Mouse (Mus musculus): ENCODE measurements around the gene Crtap. TPM values are rescaled to one million over a fixed set of nuclear protein-coding genes. Genes with fewer than 3 reads are reported as not detected.

Gene Crtap
- 31.5 and 34.6 TPM in 2 replicates for polyA plus RNA-seq (2015; fragmentation: Nextera tagmentation; extraction: Ambion mirVana)

GRCm38 (mm10) chr9:114389905-114390748 lies at the start of gene Crtap:
Gene Crtap, minus strand, starts transcription at chr9:114390675.
- ATAC-seq = peak; percentile 74
- Histone ChIP-seq H3K27ac (ENCODE audit: low read depth, low read length) (peak within 1 kb of the TSS; percentile 62), H3K9me3 (ENCODE audit: control insufficient read depth, low read length) (no peaks in the 10 kb centered on the region), H3K4me2 (ENCODE audit: low read length) (peak within 1 kb of the TSS; percentile 83), H3K27me3 (replicated peaks; ENCODE audit: control insufficient read depth, insufficient read depth, low read length) (no peaks in the 10 kb centered on the region), H3K9ac (ENCODE audit: low read depth, low read length) (peak within 1 kb of the TSS; percentile 83), H3K4me1 (ENCODE audit: control insufficient read depth, insufficient read depth, low read depth, low read length) (peaks cover 7% of the 10 kb centered on the region; the same call in 1 of the 2 replicates), H3K36me3 (ENCODE audit: control insufficient read depth, insufficient read depth, low read length) (no peaks in the 10 kb centered on the region), H3K4me3 (ENCODE audit: low read length) (peak within 1 kb of the TSS; percentile 62)
- WGBS = under 1% methylated on average over 84 of the region's 96 CpGs

GRCm38 (mm10) chr9:114435668-114436067 lies 45.2 kb upstream of the Crtap start:
- 80% methylated on average over 2 of the region's 2 CpGs for WGBS
- peaks cover 12% of the 10 kb centered on the region for H3K36me3 ChIP-seq (ENCODE audit: control insufficient read depth, insufficient read depth, low read length)

GRCm38 (mm10) chr9:114428103-114428834 lies 37.8 kb upstream of the Crtap start:
- WGBS = 81% methylated on average over 12 of the region's 12 CpGs
- Histone ChIP-seq H3K4me3 (ENCODE audit: low read length) (no peak overlapping the region), H3K4me1 (ENCODE audit: control insufficient read depth, insufficient read depth, low read depth, low read length) (no peaks in the 10 kb centered on the region), H3K4me2 (ENCODE audit: low read length) (no peak overlapping the region), H3K9me3 (ENCODE audit: control insufficient read depth, low read length) (no peaks in the 10 kb centered on the region), H3K27me3 (replicated peaks; ENCODE audit: control insufficient read depth, insufficient read depth, low read length) (no peaks in the 10 kb centered on the region), H3K27ac (ENCODE audit: low read depth, low read length) (no peak overlapping the region), H3K36me3 (ENCODE audit: control insufficient read depth, insufficient read depth, low read length) (peaks cover 7% of the 10 kb centered on the region; the same call in 1 of the 2 replicates), H3K9ac (ENCODE audit: low read depth, low read length) (no peak overlapping the region)
- no peak for ATAC-seq

More at GRCm38 (mm10) chr9:114435668-114436067, 45.2 kb upstream of the Crtap start:
- Histone ChIP-seq H3K27me3 (replicated peaks; ENCODE audit: control insufficient read depth, insufficient read depth, low read length) (no peaks in the 10 kb centered on the region), H3K4me2 (ENCODE audit: low read length) (no peak overlapping the region), H3K4me3 (ENCODE audit: low read length) (no peak overlapping the region), H3K9me3 (ENCODE audit: control insufficient read depth, low read length) (no peaks in the 10 kb centered on the region; the same call in none of the 2 replicates), H3K27ac (ENCODE audit: low read depth, low read length) (no peak overlapping the region), H3K9ac (ENCODE audit: low read depth, low read length) (no peak overlapping the region), H3K4me1 (ENCODE audit: control insufficient read depth, insufficient read depth, low read depth, low read length) (no peaks in the 10 kb centered on the region)
- no peak for ATAC-seq

- no peaks in the 10 kb centered on the region for H3K4me1 ChIP-seq (ENCODE audit: control insufficient read depth, insufficient read depth, low read depth, low read length)
- ATAC-seq = no peak
- no peak overlapping the region for H3K4me3 ChIP-seq (ENCODE audit: low read length)
- H3K27me3 ChIP-seq (replicated peaks; ENCODE audit: control insufficient read depth, insufficient read depth, low read length) = no peaks in the 10 kb centered on the region
- H3K27ac ChIP-seq (ENCODE audit: low read depth, low read length) = no peak overlapping the region
- peaks cover 7% of the 10 kb centered on the region; the same call in 1 of the 2 replicates for H3K36me3 ChIP-seq (ENCODE audit: control insufficient read depth, insufficient read depth, low read length)
- H3K9ac ChIP-seq (ENCODE audit: low read depth, low read length) = no peak overlapping the region
- H3K9me3 ChIP-seq (ENCODE audit: control insufficient read depth, low read length) = no peaks in the 10 kb centered on the region
- 95% methylated on average over 8 of the region's 8 CpGs for WGBS
- no peak overlapping the region for H3K4me2 ChIP-seq (ENCODE audit: low read length)
These were observed 37.0 kb upstream of the Crtap start for GRCm38 (mm10) chr9:114427425-114427824.

- no peak overlapping the region for H3K4me2 ChIP-seq (ENCODE audit: low read length)
- no peak for ATAC-seq
- WGBS = 96% methylated on average over 5 of the region's 5 CpGs
These were observed 35.7 kb upstream of the Crtap start for GRCm38 (mm10) chr9:114426201-114426600.

GRCm38 (mm10) chr9:114425576-114425975 lies 35.1 kb upstream of the Crtap start:
- WGBS = 95% methylated on average over 5 of the region's 5 CpGs
- ATAC-seq = no peak
- Histone ChIP-seq H3K27me3 (replicated peaks; ENCODE audit: control insufficient read depth, insufficient read depth, low read length) (no peaks in the 10 kb centered on the region), H3K9ac (ENCODE audit: low read depth, low read length) (no peak overlapping the region), H3K4me1 (ENCODE audit: control insufficient read depth, insufficient read depth, low read depth, low read length) (no peaks in the 10 kb centered on the region), H3K4me3 (ENCODE audit: low read length) (no peak overlapping the region), H3K9me3 (ENCODE audit: control insufficient read depth, low read length) (no peaks in the 10 kb centered on the region), H3K27ac (ENCODE audit: low read depth, low read length) (no peak overlapping the region), H3K4me2 (ENCODE audit: low read length) (no peak overlapping the region), H3K36me3 (ENCODE audit: control insufficient read depth, insufficient read depth, low read length) (peaks cover 7% of the 10 kb centered on the region; the same call in 1 of the 2 replicates)

More at GRCm38 (mm10) chr9:114426201-114426600, 35.7 kb upstream of the Crtap start:
- H3K27ac ChIP-seq (ENCODE audit: low read depth, low read length) = no peak overlapping the region
- H3K4me3 ChIP-seq (ENCODE audit: low read length) = no peak overlapping the region
- no peaks in the 10 kb centered on the region for H3K4me1 ChIP-seq (ENCODE audit: control insufficient read depth, insufficient read depth, low read depth, low read length)
- H3K27me3 ChIP-seq (replicated peaks; ENCODE audit: control insufficient read depth, insufficient read depth, low read length) = no peaks in the 10 kb centered on the region
- no peaks in the 10 kb centered on the region for H3K9me3 ChIP-seq (ENCODE audit: control insufficient read depth, low read length)
- H3K36me3 ChIP-seq (ENCODE audit: control insufficient read depth, insufficient read depth, low read length) = peaks cover 9% of the 10 kb centered on the region; the same call in 1 of the 2 replicates
- H3K9ac ChIP-seq (ENCODE audit: low read depth, low read length) = no peak overlapping the region

- WGBS = 95% methylated on average over 7 of the region's 7 CpGs
- H3K4me2 ChIP-seq (ENCODE audit: low read length) = no peak overlapping the region
- no peaks in the 10 kb centered on the region for H3K4me1 ChIP-seq (ENCODE audit: control insufficient read depth, insufficient read depth, low read depth, low read length)
These were observed 31.3 kb upstream of the Crtap start for GRCm38 (mm10) chr9:114421797-114422196.

GRCm38 (mm10) chr9:114421045-114421444 lies 30.6 kb upstream of the Crtap start:
- Histone ChIP-seq H3K4me1 (ENCODE audit: control insufficient read depth, insufficient read depth, low read depth, low read length) (no peaks in the 10 kb centered on the region), H3K9me3 (ENCODE audit: control insufficient read depth, low read length) (no peaks in the 10 kb centered on the region), H3K4me3 (ENCODE audit: low read length) (no peak overlapping the region), H3K27me3 (replicated peaks; ENCODE audit: control insufficient read depth, insufficient read depth, low read length) (no peaks in the 10 kb centered on the region), H3K9ac (ENCODE audit: low read depth, low read length) (no peak overlapping the region), H3K36me3 (ENCODE audit: control insufficient read depth, insufficient read depth, low read length) (0 out of 2 replicates have a peak, but pooled peaks cover 5% of the 10 kb centered on the region), H3K4me2 (ENCODE audit: low read length) (no peak overlapping the region), H3K27ac (ENCODE audit: low read depth, low read length) (no peak overlapping the region)
- WGBS = 75% methylated on average over 3 of the region's 3 CpGs
- ATAC-seq = no peak

More at GRCm38 (mm10) chr9:114421797-114422196, 31.3 kb upstream of the Crtap start:
- no peak overlapping the region for H3K9ac ChIP-seq (ENCODE audit: low read depth, low read length)
- H3K36me3 ChIP-seq (ENCODE audit: control insufficient read depth, insufficient read depth, low read length) = 0 out of 2 replicates have a peak, but pooled peaks cover 5% of the 10 kb centered on the region
- H3K4me3 ChIP-seq (ENCODE audit: low read length) = no peak overlapping the region
- no peaks in the 10 kb centered on the region for H3K27me3 ChIP-seq (replicated peaks; ENCODE audit: control insufficient read depth, insufficient read depth, low read length)
- no peak for ATAC-seq
- H3K9me3 ChIP-seq (ENCODE audit: control insufficient read depth, low read length) = no peaks in the 10 kb centered on the region
- H3K27ac ChIP-seq (ENCODE audit: low read depth, low read length) = no peak overlapping the region

GRCm38 (mm10) chr9:114420443-114420842 lies 30.0 kb upstream of the Crtap start:
- Histone ChIP-seq H3K36me3 (ENCODE audit: control insufficient read depth, insufficient read depth, low read length) (0 out of 2 replicates have a peak, but pooled peaks cover 4% of the 10 kb centered on the region), H3K4me1 (ENCODE audit: control insufficient read depth, insufficient read depth, low read depth, low read length) (no peaks in the 10 kb centered on the region), H3K27ac (ENCODE audit: low read depth, low read length) (no peak overlapping the region), H3K4me2 (ENCODE audit: low read length) (no peak overlapping the region), H3K9ac (ENCODE audit: low read depth, low read length) (no peak overlapping the region), H3K9me3 (ENCODE audit: control insufficient read depth, low read length) (no peaks in the 10 kb centered on the region), H3K4me3 (ENCODE audit: low read length) (no peak overlapping the region), H3K27me3 (replicated peaks; ENCODE audit: control insufficient read depth, insufficient read depth, low read length) (no peaks in the 10 kb centered on the region)
- ATAC-seq = no peak
- WGBS = 93% methylated on average over 8 of the region's 8 CpGs
